ENCODE assay signal across 20 mouse cellular contexts in genomic region chr8:106298846-106299245, GRCm38 (mm10). TPM values are rescaled to one million over a fixed set of nuclear protein-coding genes. Genes with fewer than 3 reads are reported as not detected.
A peak's percentile ranks its signal among the peaks of the same experiment; 100 is the strongest.
DNase-seq lines count a peak whose midpoint lies in the region; ATAC-seq and TF ChIP-seq lines count a peak whose summit lies in the region.
"Had no signal": no experiment of that assay in that cellular context is flagged by ENCODE, and none has a peak within 500 bp of the region (broad histone marks: within the 10 kb centered on the region; RNA-seq: fewer than 3 reads in every experiment).

No protein-coding gene starts in this region.

- no peaks in the 10 kb centered on the region for H3K9me3 ChIP-seq in heart, embryonic 15.5 days (replicated peaks)
- no peaks in the 10 kb centered on the region for H3K9me3 ChIP-seq in midbrain, embryonic 13.5 days
- H3K9me3 ChIP-seq: G1E; hindbrain, embryonic 10.5 days; limb, embryonic 15.5 days; liver, embryonic 15.5 days; neural tube, embryonic 13.5 days had no signal

- ATAC-seq in heart, embryonic 15.5 days (replicated peaks; ENCODE audit: insufficient number of reproducible peaks, insufficient read depth, low FRiP score, low read depth), result no peak
- no peak for ATAC-seq in midbrain, embryonic 13.5 days
- ATAC-seq: hindbrain, postnatal 0 days had no signal

- peak overlapping the region; percentile 58 for H3K27ac ChIP-seq in gastrocnemius, adult 2 months
- peak overlapping the region; percentile 56 for H3K27ac ChIP-seq in layer of hippocampus, adult 2 months
- peak overlapping the region; percentile 60 for H3K27ac ChIP-seq in heart, embryonic 15.5 days
- H3K27ac ChIP-seq in midbrain, embryonic 13.5 days, result no peak overlapping the region
- H3K27ac ChIP-seq: hindbrain, embryonic 10.5 days; hindbrain, postnatal 0 days; limb, embryonic 15.5 days; liver, embryonic 15.5 days; neural tube, embryonic 13.5 days had no signal

- H3K4me3 ChIP-seq in gastrocnemius, adult 2 months, result no peak overlapping the region
- no peak overlapping the region for H3K4me3 ChIP-seq in layer of hippocampus, adult 2 months
- no peak overlapping the region for H3K4me3 ChIP-seq in heart, embryonic 15.5 days
- no peak overlapping the region for H3K4me3 ChIP-seq in midbrain, embryonic 13.5 days (replicated peaks)
- H3K4me3 ChIP-seq: hindbrain, embryonic 10.5 days; limb, embryonic 15.5 days; liver, embryonic 15.5 days; neural tube, embryonic 13.5 days had no signal

- DNase-seq in gastrocnemius, adult 2 months, result peak; percentile 40
- no peak for DNase-seq in gastrocnemius, postnatal 10 days
- DNase-seq in layer of hippocampus, adult 2 months (ENCODE audit: low spot score in 2 of 2), result no peak
- DNase-seq in layer of hippocampus, adult 18-20 months (ENCODE audit: low spot score in 2 of 2), result no peak
- DNase-seq in heart, adult 8-10 months (ENCODE audit: low spot score), result peak; percentile 16
- no peak for DNase-seq in layer of hippocampus, adult 11-12 months (ENCODE audit: low spot score)
- DNase-seq: adrenal gland, postnatal 25 days; cerebellum, adult 11 months; midbrain, embryonic 14.5 days; right cerebral cortex, adult 18-20 months; spleen, adult 18-20 months had no signal

- intact Hi-C loops in gastrocnemius, adult 2 months (cut with DNase I), result no loop called here

- H3K36me3 ChIP-seq in heart, embryonic 15.5 days, result no peaks in the 10 kb centered on the region
- no peaks in the 10 kb centered on the region for H3K36me3 ChIP-seq in midbrain, embryonic 13.5 days
- H3K36me3 ChIP-seq: G1E; hindbrain, embryonic 10.5 days; limb, embryonic 15.5 days; liver, embryonic 15.5 days; neural tube, embryonic 13.5 days had no signal

- H3K4me1 ChIP-seq in heart, embryonic 15.5 days (replicated peaks), result peaks cover 3% of the 10 kb centered on the region
- H3K4me1 ChIP-seq in midbrain, embryonic 13.5 days (replicated peaks), result peaks cover 22% of the 10 kb centered on the region
- H3K4me1 ChIP-seq: liver, embryonic 15.5 days had no signal

- no peak for TF ChIP-seq CTCF in gastrocnemius, adult 2 months (IDR thresholded peaks at IDR 0.05)
- no peak for TF ChIP-seq CTCF in layer of hippocampus, adult 2 months (conservative IDR thresholded peaks at IDR 0.05)

- 38% methylated on average over 1 of the region's 1 CpGs for WGBS in heart, embryonic 15.5 days
- WGBS in midbrain, embryonic 13.5 days, result 69% methylated on average over 1 of the region's 1 CpGs

- no peak overlapping the region for H3K9ac ChIP-seq in heart, embryonic 15.5 days
- H3K9ac ChIP-seq in midbrain, embryonic 13.5 days (replicated peaks), result no peak overlapping the region
- H3K9ac ChIP-seq: limb, embryonic 15.5 days; liver, embryonic 15.5 days; neural tube, embryonic 13.5 days had no signal

- H3K27me3 ChIP-seq in heart, embryonic 15.5 days, result no peaks in the 10 kb centered on the region
- H3K27me3 ChIP-seq in midbrain, embryonic 13.5 days, result no peaks in the 10 kb centered on the region
- H3K27me3 ChIP-seq: limb, embryonic 15.5 days; liver, embryonic 15.5 days; neural tube, embryonic 13.5 days had no signal

- no peak overlapping the region for H3K4me2 ChIP-seq in heart, embryonic 15.5 days
- no peak overlapping the region for H3K4me2 ChIP-seq in midbrain, embryonic 13.5 days (replicated peaks)
- H3K4me2 ChIP-seq: limb, embryonic 15.5 days; liver, embryonic 15.5 days; neural tube, embryonic 13.5 days had no signal

RNA-seq across cellular contexts. Expression of gene Smpd3, which starts 38.9 kb away (rescaled TPM):
- total RNA-seq in gastrocnemius, adult 2 months (2021), result 1 to 10 TPM in 1 of 2 experiments, under 1 TPM in 1; 0.79 to 1.9 TPM
- total RNA-seq in gastrocnemius, postnatal 10 days (2021), result 1 to 10 TPM; 1.4 to 7.7 TPM
- 10 to 100 TPM; 74.2 to 75.8 TPM for total RNA-seq in layer of hippocampus, adult 2 months (2021)
- 10 to 100 TPM; 74.0 to 80.3 TPM for total RNA-seq in layer of hippocampus, adult 18-20 months (2021)
- total RNA-seq in heart, adult 8-10 months (2022), result 1 to 10 TPM; 2.5 to 3.2 (median 2.6) TPM
- 2.5 and 3.6 TPM in 2 replicates for polyA plus RNA-seq in heart, embryonic 15.5 days (2015; fragmentation: Nextera tagmentation; extraction: Ambion mirVana)
- polyA plus RNA-seq in midbrain, embryonic 13.5 days (2015; fragmentation: Nextera tagmentation; extraction: Ambion mirVana), result 44.4 and 45.3 TPM in 2 replicates
- total RNA-seq: G1E; megakaryocyte progenitor cell, adult 5-6 weeks had no signal
- polyA plus RNA-seq: G1E had no signal

Comparison
In these comparisons a context has a peak if more than half of its experiments do, and no peak if none do; other contexts are left out.
1. DNase-seq: peak in gastrocnemius, adult 2 months (single experiment) and heart, adult 8-10 months (single experiment); none in gastrocnemius, postnatal 10 days (single experiment), layer of hippocampus, adult 2 months (0 of 2), layer of hippocampus, adult 18-20 months (0 of 2) and layer of hippocampus, adult 11-12 months (single experiment).
2. RNA of gene Smpd3, which starts 38.9 kb away (total RNA-seq): 74.0 to 80.3 TPM in layer of hippocampus, adult 18-20 months and 74.2 to 75.8 TPM in layer of hippocampus, adult 2 months; 1.4 to 7.7 TPM in gastrocnemius, postnatal 10 days, 2.5 to 3.2 TPM in heart, adult 8-10 months and 0.79 to 1.9 TPM in gastrocnemius, adult 2 months; every median in the first group is over 4 times any median in the second.